In the genomic region with DNA sequence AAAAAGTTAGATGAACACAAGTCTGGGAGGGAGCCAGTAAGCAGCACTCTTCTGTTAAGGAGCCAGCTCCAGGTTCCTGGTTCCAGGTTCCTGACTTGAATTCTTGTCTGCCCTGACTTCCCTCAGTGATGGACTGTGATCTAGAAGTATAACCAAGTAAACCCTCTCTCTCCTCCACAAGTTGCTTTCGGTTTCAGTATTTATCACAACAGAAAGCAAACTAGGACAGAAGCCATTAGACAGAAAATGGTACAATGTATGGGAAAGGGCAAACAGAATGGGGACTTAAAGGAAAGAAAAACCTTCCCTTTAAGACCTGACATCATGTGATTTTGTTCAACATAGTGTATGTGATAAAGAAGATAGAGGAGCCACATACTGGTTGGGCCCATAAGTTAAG, we compare ENCODE assay signal across 21 mouse cellular contexts.
DNase-seq lines count a peak whose midpoint lies in the region; ATAC-seq lines count a peak whose summit lies in the region.
"Had no signal": no experiment of that assay in that cellular context is flagged by ENCODE, and none has a peak within 500 bp of the region (broad histone marks: within the 10 kb centered on the region; RNA-seq: fewer than 3 reads in every experiment).

No protein-coding gene starts in this region.

- DNase-seq in A20 (ENCODE audit: low read depth, low spot score) (peak; percentile 12), adipocyte (ENCODE audit: low spot score) (peak; percentile 51)
- no peak for DNase-seq in kidney, postnatal 36 days
- no peak for DNase-seq in testis, postnatal 14 days (ENCODE audit: low spot score)
- no peak for DNase-seq in kidney, postnatal 14 days
- DNase-seq: adrenal gland, postnatal 10 days; adrenal gland, postnatal 36 days; B cell, adult 2 months; cerebellum, adult 18-20 months; cerebellum, adult 9-11 months; cerebellum, postnatal 25 days; forebrain, postnatal 0 days; gastrocnemius, adult 2 months; gastrocnemius, postnatal 14 days; heart, adult 18-20 months; heart, postnatal 10 days; heart, postnatal 36 days had no signal

- peak; percentile 60 for ATAC-seq in CD4-positive, CD25-positive, alpha-beta regulatory T cell, adult 4 months
- ATAC-seq: forebrain, embryonic 14.5 days; forebrain, postnatal 0 days; hindbrain, embryonic 16.5 days; intestine, postnatal 0 days had no signal

Comparison
In these comparisons a context has a peak if more than half of its experiments do, and no peak if none do; other contexts are left out.
1. DNase-seq: peak in A20 (single experiment) and adipocyte (single experiment); none in kidney, postnatal 36 days (0 of 2), testis, postnatal 14 days (single experiment) and kidney, postnatal 14 days (single experiment).